Mouse (Mus musculus): ENCODE measurements at regions not wholly inside any gene's neighbourhood (a gene's known extent, or its start where the extent isn't known, plus 50 kb on each side); places are given as distances from the start of the nearest gene placed in this dataset.
A peak's percentile ranks its signal among the peaks of the same experiment; 100 is the strongest.
"Not testable (repeated sequence)": the region's sequence is repeated elsewhere in the genome, so short reads cannot be mapped to it uniquely, and the experiment has no call there.

DNA sequence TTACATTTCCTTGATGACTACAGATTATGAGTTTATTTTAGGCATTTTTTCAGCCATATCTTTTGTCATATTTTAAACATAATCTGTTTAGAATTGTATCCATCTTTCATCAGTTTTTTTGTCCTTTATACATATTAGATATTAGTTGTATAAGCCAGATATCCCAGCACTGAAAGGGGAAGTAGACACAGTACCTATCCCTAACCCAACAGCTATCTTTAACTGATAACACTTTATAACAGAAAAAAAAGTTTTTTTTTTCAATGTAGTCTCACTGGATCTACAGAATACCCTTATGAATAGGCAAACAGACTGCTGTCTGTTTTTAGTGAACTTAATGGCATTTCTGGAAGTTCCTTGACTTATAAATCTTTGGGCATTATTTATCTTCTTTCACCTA, 1152.1 kb upstream of the Fam98a start:
- no peak for DNase-seq (ENCODE audit: extremely low spot score)

DNA sequence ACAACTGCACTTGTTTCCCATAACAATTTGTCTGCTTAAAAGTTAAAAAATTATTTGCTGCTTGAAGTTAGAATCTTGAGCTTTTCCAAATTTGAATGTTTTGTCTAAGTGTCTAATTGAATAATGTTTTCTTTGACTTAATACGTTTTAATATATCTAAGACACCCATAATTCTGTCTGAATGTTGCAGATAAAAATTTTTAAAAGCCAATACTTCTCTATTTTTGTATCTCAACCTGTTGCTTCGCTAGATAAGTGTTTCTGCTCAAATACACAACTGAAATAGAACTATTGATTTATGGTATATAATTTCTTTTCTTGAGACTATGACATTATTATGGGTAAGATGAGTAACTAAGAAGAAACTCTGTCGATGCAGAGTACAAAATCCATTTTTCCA, 1144.5 kb upstream of the Fam98a start:
- DNase-seq (ENCODE audit: extremely low spot score), result no peak

DNA sequence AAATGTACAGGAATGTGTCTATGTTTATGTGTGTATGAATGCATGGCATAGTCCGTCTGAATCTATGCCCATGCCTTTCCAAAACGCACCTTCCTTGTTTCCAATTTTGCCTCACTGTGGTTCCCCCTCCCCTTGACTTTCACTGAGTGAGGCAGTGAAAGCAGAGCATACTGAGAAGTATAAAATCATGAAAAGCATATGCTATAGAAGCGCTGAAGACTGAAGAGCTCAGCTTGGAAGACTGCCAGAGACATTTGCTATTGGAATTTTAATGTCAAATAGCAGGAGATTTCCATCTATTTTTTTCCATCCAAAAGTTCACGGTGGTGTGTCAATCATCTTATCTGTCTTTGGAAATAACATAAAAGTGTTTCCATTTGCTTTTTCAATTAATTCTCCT, 1106.3 kb upstream of the Fam98a start:
- DNase-seq (ENCODE audit: extremely low spot score), result no peak

DNA sequence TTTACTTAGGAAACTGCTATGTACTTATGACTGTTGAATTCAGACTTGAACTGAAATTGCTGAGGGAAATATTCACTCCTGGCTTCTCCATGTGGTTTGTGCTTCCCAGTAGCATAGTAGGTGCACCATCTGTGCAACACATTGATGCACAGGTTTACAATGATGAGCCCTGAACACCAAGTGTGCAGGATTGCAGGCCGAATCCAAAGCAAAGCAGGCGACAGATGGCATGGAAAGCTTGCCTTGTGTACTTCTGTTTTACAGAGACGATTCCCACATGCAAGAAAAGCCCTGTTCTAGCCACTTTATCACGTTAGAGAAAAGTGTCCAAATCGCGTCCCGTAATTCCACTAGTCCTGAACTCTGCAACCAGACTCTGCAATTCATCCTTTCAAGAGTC, 1074.2 kb upstream of the Fam98a start:
- DNase-seq (ENCODE audit: extremely low spot score), result no peak

DNA sequence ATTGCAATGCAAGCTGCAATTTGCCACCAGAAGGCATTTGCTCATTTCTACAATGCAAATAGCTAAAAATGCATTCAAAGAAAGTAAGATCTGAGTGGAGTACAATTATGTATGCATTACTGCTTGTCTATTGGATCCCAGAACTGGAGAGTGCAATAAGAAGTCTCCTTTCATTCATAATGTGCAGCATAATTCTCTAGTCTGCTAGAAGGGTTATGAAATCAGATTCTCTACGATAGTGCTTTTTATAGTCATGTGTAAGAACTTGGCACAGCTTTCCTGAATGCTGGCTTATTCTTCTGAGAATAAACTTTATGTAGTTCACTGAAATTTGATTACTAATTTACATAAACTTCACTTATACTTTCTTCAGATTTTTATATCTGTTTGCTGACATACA, 1053.5 kb upstream of the Fam98a start:
- no peak for DNase-seq (ENCODE audit: extremely low spot score)

DNA sequence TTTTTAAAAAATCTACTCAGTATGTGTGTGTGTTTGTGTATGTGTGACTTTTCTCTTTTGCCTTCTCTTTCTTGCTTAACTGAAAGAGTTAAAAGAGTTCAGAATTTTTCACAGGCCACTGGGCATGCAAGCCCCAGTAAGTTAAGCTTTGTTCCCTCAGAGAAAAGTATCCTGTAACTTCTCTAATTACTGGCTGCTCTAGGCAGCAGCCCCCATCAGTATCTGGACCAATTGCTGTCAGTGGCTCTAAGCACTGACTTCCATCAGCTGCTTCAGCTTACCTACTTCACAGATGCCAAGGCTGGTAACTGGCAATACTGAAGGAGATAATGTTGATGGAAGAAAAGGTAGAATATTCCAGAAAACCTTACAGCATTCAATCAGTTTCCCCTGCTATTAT, 1026.6 kb upstream of the Fam98a start:
- no peak for DNase-seq (ENCODE audit: extremely low spot score)

DNA sequence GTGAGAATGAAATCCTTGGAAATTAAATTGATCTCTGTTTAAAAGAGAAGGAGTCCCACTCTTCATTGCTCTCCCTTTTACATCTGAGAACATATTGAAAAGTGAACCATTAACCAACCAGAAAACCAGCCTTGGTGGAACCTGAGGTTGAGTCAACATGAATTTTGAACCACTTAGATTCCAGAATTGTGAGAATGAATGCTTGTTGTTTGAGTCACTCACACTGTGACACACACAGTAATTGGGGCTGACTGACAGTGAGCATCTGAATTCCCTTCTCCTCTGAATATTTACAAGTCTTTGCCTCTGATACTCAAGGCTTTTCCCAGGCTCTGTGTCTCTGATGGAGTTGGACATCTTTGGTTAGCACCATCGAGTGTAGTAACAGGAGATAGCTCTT, 1008.0 kb upstream of the Fam98a start:
- DNase-seq (ENCODE audit: extremely low spot score), result no peak

DNA sequence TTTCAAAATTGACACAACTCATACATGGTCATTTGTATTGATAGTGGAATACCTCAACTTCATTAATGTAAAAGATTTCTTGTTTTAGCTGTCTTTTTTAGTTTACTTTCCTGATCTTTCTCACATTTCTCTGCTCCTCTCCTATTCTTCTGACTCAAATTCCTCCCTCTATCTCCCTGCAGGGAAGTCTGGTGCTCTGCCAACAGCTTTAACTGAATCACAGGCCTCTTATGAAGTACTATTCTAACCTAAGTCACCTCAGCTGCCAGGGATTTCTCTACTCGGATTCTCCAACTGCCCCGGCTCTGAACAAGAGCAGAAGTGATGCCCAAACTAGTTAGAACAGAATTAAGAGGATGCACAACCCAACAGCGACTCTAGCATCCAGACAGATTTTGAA, 993.8 kb upstream of the Fam98a start:
- DNase-seq (ENCODE audit: extremely low spot score), result no peak

DNA sequence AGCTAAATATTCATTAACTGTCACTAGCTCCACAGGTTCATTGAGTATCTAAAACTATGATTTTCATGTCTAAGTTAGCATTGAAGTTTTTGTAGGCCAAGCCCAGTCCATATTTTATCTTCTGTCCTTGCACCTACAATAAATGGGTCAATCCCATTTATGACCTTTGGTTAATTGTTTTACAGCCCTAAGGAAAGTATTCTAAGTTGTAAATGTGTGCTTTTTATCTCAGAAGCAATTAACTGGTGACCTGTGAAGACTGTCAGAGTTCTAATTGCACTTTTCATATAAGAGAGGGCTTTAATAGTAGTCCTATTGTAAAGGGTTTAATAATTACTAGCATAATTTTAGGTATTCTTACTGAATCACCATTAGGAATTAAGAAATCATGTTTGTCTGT, 984.0 kb upstream of the Fam98a start:
- DNase-seq (ENCODE audit: extremely low spot score), result no peak

DNA sequence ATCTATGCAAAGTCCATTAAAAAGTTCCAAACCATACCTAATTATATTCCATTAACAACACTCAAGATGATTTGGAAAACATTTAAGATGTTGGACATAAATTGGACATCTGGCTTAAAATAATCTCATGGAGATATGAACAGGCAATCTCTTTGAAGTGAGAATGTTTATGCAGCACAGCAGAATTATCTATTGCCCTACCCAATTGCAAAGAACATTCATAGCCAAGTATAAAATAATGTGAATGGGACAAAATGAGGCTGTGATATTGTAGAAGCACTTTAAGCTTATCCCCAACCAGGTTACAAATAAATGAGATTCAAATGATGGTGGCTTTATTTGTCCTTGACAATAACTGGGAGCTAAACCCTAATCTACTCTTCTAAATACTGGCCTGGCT, 950.0 kb upstream of the Fam98a start:
- DNase-seq (ENCODE audit: extremely low spot score), result no peak

DNA sequence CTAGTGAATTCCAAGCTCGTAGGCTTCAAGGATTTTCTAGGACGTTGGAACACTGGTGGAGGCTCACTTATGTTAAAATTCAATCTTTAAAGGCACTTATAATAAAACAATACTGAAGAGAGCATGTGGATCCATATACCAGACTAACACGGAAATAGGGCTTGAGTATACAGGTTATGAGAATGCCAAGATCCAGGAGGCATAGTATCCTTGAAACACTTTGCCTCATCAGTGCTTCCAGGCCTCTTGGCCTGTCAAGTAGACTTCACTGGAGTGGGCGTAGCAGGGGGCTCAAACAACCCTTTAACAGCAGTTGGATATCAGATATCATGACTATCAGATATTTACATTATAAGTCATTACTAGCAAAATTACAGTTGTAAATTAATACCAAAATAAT, 948.7 kb upstream of the Fam98a start:
- DNase-seq (ENCODE audit: extremely low spot score), result no peak

DNA sequence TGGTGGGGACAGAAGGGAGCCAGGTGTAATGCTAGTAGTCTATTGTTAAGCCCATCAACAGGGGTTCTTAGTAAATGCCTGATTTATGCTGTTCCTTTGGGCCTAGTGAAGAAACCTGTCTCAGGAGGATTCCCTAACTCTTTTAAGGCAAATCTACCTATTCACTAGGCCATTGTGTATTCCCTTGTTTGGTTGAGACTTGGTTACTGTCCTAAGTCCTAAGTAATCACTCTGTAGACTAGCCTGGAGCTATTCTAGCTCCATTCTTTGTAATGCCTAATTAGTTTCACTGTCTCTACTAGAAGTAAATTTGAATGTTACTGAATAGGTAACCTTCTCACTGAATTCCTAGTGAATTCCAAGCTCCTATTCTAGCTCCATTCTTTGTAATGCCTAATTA, 948.2 kb upstream of the Fam98a start:
- DNase-seq (ENCODE audit: extremely low spot score), result not testable (repeated sequence)

DNA sequence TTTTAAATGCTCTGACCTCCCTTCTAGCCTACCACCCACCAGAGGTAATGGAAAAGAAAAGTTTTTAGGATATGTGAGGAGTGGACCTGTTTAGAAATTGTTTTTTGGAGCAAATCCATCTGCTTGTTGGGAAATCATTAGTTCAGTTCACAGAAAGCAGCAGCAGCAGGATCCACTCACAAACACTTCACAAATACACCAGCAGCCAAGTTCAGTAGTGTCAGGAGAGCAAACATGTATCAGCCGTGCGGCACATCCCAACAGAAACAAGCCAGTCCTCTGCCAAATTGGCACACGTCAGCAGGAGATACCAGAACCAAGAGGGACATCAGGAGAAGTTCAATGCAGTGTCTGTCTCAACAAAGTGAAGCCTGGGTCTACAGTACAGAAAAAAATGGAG, 935.6 kb upstream of the Fam98a start:
- no peak for DNase-seq (ENCODE audit: extremely low spot score)

DNA sequence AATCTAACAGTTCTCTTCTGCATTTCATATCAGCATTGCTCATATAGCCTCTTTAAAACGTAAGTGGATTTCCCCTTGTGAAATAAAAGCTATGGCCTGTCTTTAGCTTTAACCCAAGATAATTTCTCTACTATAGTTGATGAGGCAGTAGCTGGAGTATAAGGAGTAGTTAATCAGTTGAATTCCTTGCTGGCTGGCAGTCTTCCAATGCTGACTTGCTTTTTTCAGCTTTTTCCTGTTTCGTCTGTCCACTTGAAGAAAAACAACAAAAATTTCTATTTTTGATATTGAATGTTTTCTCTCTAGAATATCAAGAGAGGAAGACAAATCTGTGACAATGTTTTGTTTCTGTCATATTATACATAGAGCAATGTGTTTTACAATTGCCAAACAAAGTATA, 932.4 kb upstream of the Fam98a start:
- no peak for DNase-seq (ENCODE audit: extremely low spot score)

DNA sequence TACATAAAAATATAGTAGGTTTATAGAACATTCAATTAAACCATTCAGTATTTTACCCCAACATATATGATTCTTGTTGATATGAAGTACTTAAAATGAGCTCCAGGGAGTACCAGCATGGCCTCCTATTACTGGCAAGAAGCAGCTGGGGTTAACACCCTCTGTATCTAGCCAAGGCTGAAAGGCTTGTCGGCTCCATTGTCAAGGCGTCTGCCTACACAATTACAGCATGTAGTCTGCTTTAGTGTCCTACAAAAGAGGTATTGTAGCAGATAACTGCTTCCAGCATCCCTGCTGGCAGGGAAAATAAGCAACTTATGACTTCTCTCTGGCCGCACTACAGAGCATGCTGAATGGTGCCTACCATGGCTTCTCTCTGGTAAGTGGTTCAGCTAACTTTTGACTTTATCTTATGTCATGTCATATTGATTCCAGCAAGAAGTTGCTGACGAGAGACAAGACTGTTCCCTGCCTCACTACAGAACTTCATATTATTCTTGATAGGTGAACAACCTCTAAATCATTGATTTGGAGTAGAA, 899.6 kb upstream of the Fam98a start:
- DNase-seq (ENCODE audit: extremely low spot score), result peak; percentile 2

All from embryo, embryonic 9.5 days (tissue).